Mouse (Mus musculus): ENCODE measurements at regions not wholly inside any gene's neighbourhood (a gene's known extent, or its start where the extent isn't known, plus 50 kb on each side); places are given as distances from the start of the nearest gene placed in this dataset.

GRCm38 (mm10) chr10:122274885-122275284 is 173.4 kb upstream of the Avpr1a start:
- TF ChIP-seq CTCF (IDR thresholded peaks at IDR 0.05; ENCODE audit: low read depth) (no peak), EP300 (optimal IDR thresholded peaks at IDR 0.05) (no peak)
